Mouse (Mus musculus): ENCODE measurements at regions not wholly inside any gene's neighbourhood (a gene's known extent, or its start where the extent isn't known, plus 50 kb on each side); places are given as distances from the start of the nearest gene placed in this dataset.

- no peak overlapping the region for H3K4me3 ChIP-seq (ENCODE audit: low read depth, low read length)
- WGBS: 75% methylated on average over 5 of the region's 5 CpGs
- no peak for ATAC-seq (ENCODE audit: insufficient number of reproducible peaks, insufficient read depth, low FRiP score, low read depth)
These were observed 152.9 kb upstream of the Zic3 start for GRCm38 (mm10) chrX:57869648-57870047.

GRCm38 (mm10) chrX:57916705-57917104 is 105.8 kb upstream of the Zic3 start:
- no peaks in the 10 kb centered on the region for H3K36me3 ChIP-seq (ENCODE audit: control insufficient read depth, insufficient read depth, low read length)
- H3K4me3 ChIP-seq (ENCODE audit: low read depth, low read length): no peak overlapping the region
- H3K27me3 ChIP-seq (ENCODE audit: control insufficient read depth, insufficient read depth, low read length): 0 out of 2 replicates have a peak, but pooled peaks cover 8% of the 10 kb centered on the region
- no peaks in the 10 kb centered on the region for H3K9me3 ChIP-seq (ENCODE audit: control insufficient read depth, low read depth, low read length)
- ATAC-seq (ENCODE audit: insufficient number of reproducible peaks, insufficient read depth, low FRiP score, low read depth): no peak
- WGBS: 26% methylated on average over 11 of the region's 11 CpGs
- H3K4me1 ChIP-seq (ENCODE audit: control insufficient read depth, insufficient read depth, low read length): no peaks in the 10 kb centered on the region
- no peak overlapping the region for H3K9ac ChIP-seq (replicated peaks; ENCODE audit: low read depth, low read length)
- H3K4me2 ChIP-seq (replicated peaks; ENCODE audit: low read depth, low read length): no peak overlapping the region
- H3K27ac ChIP-seq (ENCODE audit: low read length): no peak overlapping the region

More at GRCm38 (mm10) chrX:57869648-57870047, 152.9 kb upstream of the Zic3 start:
- Histone ChIP-seq H3K9me3 (ENCODE audit: control insufficient read depth, low read depth, low read length) (no peaks in the 10 kb centered on the region), H3K27ac (ENCODE audit: low read length) (no peak overlapping the region), H3K4me2 (replicated peaks; ENCODE audit: low read depth, low read length) (no peak overlapping the region), H3K27me3 (ENCODE audit: control insufficient read depth, insufficient read depth, low read length) (no peaks in the 10 kb centered on the region), H3K36me3 (ENCODE audit: control insufficient read depth, insufficient read depth, low read length) (no peaks in the 10 kb centered on the region), H3K9ac (replicated peaks; ENCODE audit: low read depth, low read length) (no peak overlapping the region), H3K4me1 (ENCODE audit: control insufficient read depth, insufficient read depth, low read length) (no peaks in the 10 kb centered on the region)

GRCm38 (mm10) chrX:57917441-57918145 is 104.9 kb upstream of the Zic3 start:
- H3K4me2 ChIP-seq (replicated peaks; ENCODE audit: low read depth, low read length): no peak overlapping the region
- H3K27me3 ChIP-seq (ENCODE audit: control insufficient read depth, insufficient read depth, low read length): peaks cover 8% of the 10 kb centered on the region; the same call in 1 of the 2 replicates
- H3K4me3 ChIP-seq (ENCODE audit: low read depth, low read length): no peak overlapping the region
- no peaks in the 10 kb centered on the region for H3K4me1 ChIP-seq (ENCODE audit: control insufficient read depth, insufficient read depth, low read length)
- no peak overlapping the region for H3K9ac ChIP-seq (replicated peaks; ENCODE audit: low read depth, low read length)
- 18% methylated on average over 21 of the region's 21 CpGs for WGBS
- no peaks in the 10 kb centered on the region for H3K9me3 ChIP-seq (ENCODE audit: control insufficient read depth, low read depth, low read length)
- no peaks in the 10 kb centered on the region for H3K36me3 ChIP-seq (ENCODE audit: control insufficient read depth, insufficient read depth, low read length)
- H3K27ac ChIP-seq (ENCODE audit: low read length): no peak overlapping the region
- ATAC-seq (ENCODE audit: insufficient number of reproducible peaks, insufficient read depth, low FRiP score, low read depth): no peak

GRCm38 (mm10) chrX:57918181-57919115 is 104.1 kb upstream of the Zic3 start:
- Histone ChIP-seq H3K9ac (replicated peaks; ENCODE audit: low read depth, low read length) (no peak overlapping the region), H3K9me3 (ENCODE audit: control insufficient read depth, low read depth, low read length) (no peaks in the 10 kb centered on the region), H3K4me1 (ENCODE audit: control insufficient read depth, insufficient read depth, low read length) (no peaks in the 10 kb centered on the region), H3K36me3 (ENCODE audit: control insufficient read depth, insufficient read depth, low read length) (no peaks in the 10 kb centered on the region), H3K27ac (ENCODE audit: low read length) (no peak overlapping the region), H3K4me3 (ENCODE audit: low read depth, low read length) (no peak overlapping the region), H3K4me2 (replicated peaks; ENCODE audit: low read depth, low read length) (no peak overlapping the region), H3K27me3 (ENCODE audit: control insufficient read depth, insufficient read depth, low read length) (peaks cover 8% of the 10 kb centered on the region; the same call in 1 of the 2 replicates)
- WGBS: 23% methylated on average over 25 of the region's 25 CpGs
- no peak for ATAC-seq (ENCODE audit: insufficient number of reproducible peaks, insufficient read depth, low FRiP score, low read depth)

- Histone ChIP-seq H3K27ac (ENCODE audit: low read length) (no peak overlapping the region), H3K4me3 (ENCODE audit: low read depth, low read length) (no peak overlapping the region), H3K4me1 (ENCODE audit: control insufficient read depth, insufficient read depth, low read length) (no peaks in the 10 kb centered on the region), H3K9me3 (ENCODE audit: control insufficient read depth, low read depth, low read length) (no peaks in the 10 kb centered on the region), H3K27me3 (ENCODE audit: control insufficient read depth, insufficient read depth, low read length) (peaks cover 11% of the 10 kb centered on the region; the same call in 1 of the 2 replicates), H3K4me2 (replicated peaks; ENCODE audit: low read depth, low read length) (peak overlapping the region; percentile 16; the same call in 1 of the 2 replicates), H3K36me3 (ENCODE audit: control insufficient read depth, insufficient read depth, low read length) (no peaks in the 10 kb centered on the region), H3K9ac (replicated peaks; ENCODE audit: low read depth, low read length) (no peak overlapping the region)
- 18% methylated on average over 17 of the region's 17 CpGs for WGBS
- ATAC-seq (ENCODE audit: insufficient number of reproducible peaks, insufficient read depth, low FRiP score, low read depth): no peak
These were observed 102.6 kb upstream of the Zic3 start for GRCm38 (mm10) chrX:57919886-57920285.

GRCm38 (mm10) chrX:57920376-57920775 is 102.1 kb upstream of the Zic3 start:
- Histone ChIP-seq H3K4me3 (ENCODE audit: low read depth, low read length) (no peak overlapping the region), H3K36me3 (ENCODE audit: control insufficient read depth, insufficient read depth, low read length) (no peaks in the 10 kb centered on the region), H3K9ac (replicated peaks; ENCODE audit: low read depth, low read length) (no peak overlapping the region), H3K9me3 (ENCODE audit: control insufficient read depth, low read depth, low read length) (no peaks in the 10 kb centered on the region), H3K4me1 (ENCODE audit: control insufficient read depth, insufficient read depth, low read length) (no peaks in the 10 kb centered on the region), H3K27me3 (ENCODE audit: control insufficient read depth, insufficient read depth, low read length) (peaks cover 11% of the 10 kb centered on the region; the same call in 1 of the 2 replicates), H3K4me2 (replicated peaks; ENCODE audit: low read depth, low read length) (0 out of 2 replicates have a peak overlapping the region, but pooled peaks have one; percentile 16), H3K27ac (ENCODE audit: low read length) (no peak overlapping the region)
- no peak for ATAC-seq (ENCODE audit: insufficient number of reproducible peaks, insufficient read depth, low FRiP score, low read depth)
- 30% methylated on average over 18 of the region's 18 CpGs for WGBS

GRCm38 (mm10) chrX:57921294-57921693 is 101.2 kb upstream of the Zic3 start:
- Histone ChIP-seq H3K4me3 (ENCODE audit: low read depth, low read length) (no peak overlapping the region), H3K36me3 (ENCODE audit: control insufficient read depth, insufficient read depth, low read length) (no peaks in the 10 kb centered on the region), H3K4me2 (replicated peaks; ENCODE audit: low read depth, low read length) (no peak overlapping the region), H3K4me1 (ENCODE audit: control insufficient read depth, insufficient read depth, low read length) (no peaks in the 10 kb centered on the region), H3K27me3 (ENCODE audit: control insufficient read depth, insufficient read depth, low read length) (peaks cover 11% of the 10 kb centered on the region; the same call in 1 of the 2 replicates), H3K9ac (replicated peaks; ENCODE audit: low read depth, low read length) (no peak overlapping the region), H3K27ac (ENCODE audit: low read length) (no peak overlapping the region), H3K9me3 (ENCODE audit: control insufficient read depth, low read depth, low read length) (no peaks in the 10 kb centered on the region)
- WGBS: 16% methylated on average over 16 of the region's 16 CpGs
- ATAC-seq (ENCODE audit: insufficient number of reproducible peaks, insufficient read depth, low FRiP score, low read depth): no peak

- WGBS: 20% methylated on average over 25 of the region's 25 CpGs
- H3K27me3 ChIP-seq (ENCODE audit: control insufficient read depth, insufficient read depth, low read length): peaks cover 11% of the 10 kb centered on the region; the same call in 1 of the 2 replicates
- ATAC-seq (ENCODE audit: insufficient number of reproducible peaks, insufficient read depth, low FRiP score, low read depth): no peak
These were observed 100.6 kb upstream of the Zic3 start for GRCm38 (mm10) chrX:57921821-57922449.

More at GRCm38 (mm10) chrX:57921821-57922449, 100.6 kb upstream of the Zic3 start:
- no peaks in the 10 kb centered on the region for H3K9me3 ChIP-seq (ENCODE audit: control insufficient read depth, low read depth, low read length)
- H3K4me3 ChIP-seq (ENCODE audit: low read depth, low read length): no peak overlapping the region
- no peak overlapping the region for H3K9ac ChIP-seq (replicated peaks; ENCODE audit: low read depth, low read length)
- H3K36me3 ChIP-seq (ENCODE audit: control insufficient read depth, insufficient read depth, low read length): no peaks in the 10 kb centered on the region
- no peaks in the 10 kb centered on the region for H3K4me1 ChIP-seq (ENCODE audit: control insufficient read depth, insufficient read depth, low read length)
- no peak overlapping the region for H3K4me2 ChIP-seq (replicated peaks; ENCODE audit: low read depth, low read length)
- H3K27ac ChIP-seq (ENCODE audit: low read length): no peak overlapping the region
